Mouse (Mus musculus): ENCODE results near the gene BC030867. TPM values are rescaled to one million over a fixed set of nuclear protein-coding genes. Genes with fewer than 3 reads are reported as not detected.

BC030867 gene
- polyA plus RNA-seq, 1 experiment: 1.9 TPM

GRCm38 (mm10) chr11:102230006-102230741, 18.5 kb upstream of the BC030867 start, which contains the start of gene Hdac5:
Gene Hdac5 (minus strand): TSS chr11:102230166.
- DNase-seq (ENCODE audit: low read depth in 1 of 2, low spot score in 2 of 2): peak; percentile 98 to 99
- WGBS: under 1% methylated on average over 42 of the region's 49 CpGs
- Histone ChIP-seq H3K4me3 (ENCODE audit: extremely low read depth, insufficient read depth, insufficient read length) (peak within 1 kb of the TSS; percentile 69), H3K4me1 (ENCODE audit: control insufficient read depth, insufficient read depth, insufficient read length) (peaks cover 9% of the 10 kb centered on the region; the same call in 1 of the 2 replicates), H3K36me3 (ENCODE audit: control insufficient read depth, insufficient read depth, low read length) (no peaks in the 10 kb centered on the region), H3K27ac (ENCODE audit: insufficient read depth, low read length) (peak within 1 kb of the TSS; percentile 61), H3K27me3 (ENCODE audit: control insufficient read depth, insufficient read depth, low read length) (no peaks in the 10 kb centered on the region)
- peak; percentile 47; the same call in 1 of the 2 replicates for TF ChIP-seq POLR2A (IDR thresholded peaks at IDR 0.05; ENCODE audit: low read depth, low read length)
- TF ChIP-seq CTCF (IDR thresholded peaks at IDR 0.05; ENCODE audit: extremely low read depth, insufficient read depth, insufficient read length, insufficient replicate concordance): no peak

- H3K4me3 ChIP-seq (ENCODE audit: extremely low read depth, insufficient read depth, insufficient read length): no peak overlapping the region
- H3K36me3 ChIP-seq (ENCODE audit: control insufficient read depth, insufficient read depth, low read length): no peaks in the 10 kb centered on the region
- H3K27ac ChIP-seq (ENCODE audit: insufficient read depth, low read length): no peak overlapping the region
- no peaks in the 10 kb centered on the region for H3K4me1 ChIP-seq (ENCODE audit: control insufficient read depth, insufficient read depth, insufficient read length)
- 67% methylated on average over 2 of the region's 2 CpGs for WGBS
- no peak for TF ChIP-seq CTCF (IDR thresholded peaks at IDR 0.05; ENCODE audit: extremely low read depth, insufficient read depth, insufficient read length, insufficient replicate concordance)
- no peak for TF ChIP-seq POLR2A (IDR thresholded peaks at IDR 0.05; ENCODE audit: low read depth, low read length)
- H3K27me3 ChIP-seq (ENCODE audit: control insufficient read depth, insufficient read depth, low read length): no peaks in the 10 kb centered on the region
- DNase-seq (ENCODE audit: low read depth in 1 of 2, low spot score in 2 of 2): no peak
These were observed 12.7 kb upstream of the BC030867 start for GRCm38 (mm10) chr11:102236022-102236421.

- DNase-seq (ENCODE audit: low read depth in 1 of 2, low spot score in 2 of 2): no peak
- H3K4me3 ChIP-seq (ENCODE audit: extremely low read depth, insufficient read depth, insufficient read length): no peak overlapping the region
- H3K27ac ChIP-seq (ENCODE audit: insufficient read depth, low read length): no peak overlapping the region
- no peak for TF ChIP-seq POLR2A (IDR thresholded peaks at IDR 0.05; ENCODE audit: low read depth, low read length)
- no peak for TF ChIP-seq CTCF (IDR thresholded peaks at IDR 0.05; ENCODE audit: extremely low read depth, insufficient read depth, insufficient read length, insufficient replicate concordance)
- H3K4me1 ChIP-seq (ENCODE audit: control insufficient read depth, insufficient read depth, insufficient read length): no peaks in the 10 kb centered on the region
- no peaks in the 10 kb centered on the region for H3K36me3 ChIP-seq (ENCODE audit: control insufficient read depth, insufficient read depth, low read length)
- 88% methylated on average over 6 of the region's 6 CpGs for WGBS
- no peaks in the 10 kb centered on the region for H3K27me3 ChIP-seq (ENCODE audit: control insufficient read depth, insufficient read depth, low read length)
These were observed 8.0 kb upstream of the BC030867 start for GRCm38 (mm10) chr11:102240636-102241035.

GRCm38 (mm10) chr11:102241246-102241645, 7.4 kb upstream of the BC030867 start:
- TF ChIP-seq POLR2A (IDR thresholded peaks at IDR 0.05; ENCODE audit: low read depth, low read length) (no peak), CTCF (IDR thresholded peaks at IDR 0.05; ENCODE audit: extremely low read depth, insufficient read depth, insufficient read length, insufficient replicate concordance) (no peak)
- H3K27ac ChIP-seq (ENCODE audit: insufficient read depth, low read length): no peak overlapping the region
- H3K27me3 ChIP-seq (ENCODE audit: control insufficient read depth, insufficient read depth, low read length): no peaks in the 10 kb centered on the region
- no peaks in the 10 kb centered on the region for H3K4me1 ChIP-seq (ENCODE audit: control insufficient read depth, insufficient read depth, insufficient read length)
- H3K36me3 ChIP-seq (ENCODE audit: control insufficient read depth, insufficient read depth, low read length): no peaks in the 10 kb centered on the region
- whole genome bisulfite sequencing: 87% methylated on average over 5 of the region's 5 CpGs
- no peak for DNase-seq (ENCODE audit: low read depth in 1 of 2, low spot score in 2 of 2)
- no peak overlapping the region for H3K4me3 ChIP-seq (ENCODE audit: extremely low read depth, insufficient read depth, insufficient read length)

- TF ChIP-seq POLR2A (IDR thresholded peaks at IDR 0.05; ENCODE audit: low read depth, low read length): no peak
- 58% methylated on average over 5 of the region's 5 CpGs for WGBS
These were observed 6.8 kb upstream of the BC030867 start for GRCm38 (mm10) chr11:102241874-102242273.

GRCm38 (mm10) chr11:102244926-102245449, 3.7 kb upstream of the BC030867 start:
- 1% methylated on average over 32 of the region's 32 CpGs for WGBS
- no peak for TF ChIP-seq POLR2A (IDR thresholded peaks at IDR 0.05; ENCODE audit: low read depth, low read length)
- no peak for TF ChIP-seq CTCF (IDR thresholded peaks at IDR 0.05; ENCODE audit: extremely low read depth, insufficient read depth, insufficient read length, insufficient replicate concordance)
- H3K36me3 ChIP-seq (ENCODE audit: control insufficient read depth, insufficient read depth, low read length): no peaks in the 10 kb centered on the region
- no peak for DNase-seq (ENCODE audit: low read depth in 1 of 2, low spot score in 2 of 2)
- no peak overlapping the region; the same call in 1 of the 2 replicates for H3K4me3 ChIP-seq (ENCODE audit: extremely low read depth, insufficient read depth, insufficient read length)
- no peaks in the 10 kb centered on the region for H3K27me3 ChIP-seq (ENCODE audit: control insufficient read depth, insufficient read depth, low read length)
- no peak overlapping the region for H3K27ac ChIP-seq (ENCODE audit: insufficient read depth, low read length)
- peaks cover 4% of the 10 kb centered on the region; the same call in 1 of the 2 replicates for H3K4me1 ChIP-seq (ENCODE audit: control insufficient read depth, insufficient read depth, insufficient read length)

More at GRCm38 (mm10) chr11:102241874-102242273, 6.8 kb upstream of the BC030867 start:
- no peaks in the 10 kb centered on the region for H3K36me3 ChIP-seq (ENCODE audit: control insufficient read depth, insufficient read depth, low read length)
- H3K4me1 ChIP-seq (ENCODE audit: control insufficient read depth, insufficient read depth, insufficient read length): no peaks in the 10 kb centered on the region
- no peak overlapping the region for H3K27ac ChIP-seq (ENCODE audit: insufficient read depth, low read length)
- H3K27me3 ChIP-seq (ENCODE audit: control insufficient read depth, insufficient read depth, low read length): no peaks in the 10 kb centered on the region
- H3K4me3 ChIP-seq (ENCODE audit: extremely low read depth, insufficient read depth, insufficient read length): no peak overlapping the region
- no peak for DNase-seq (ENCODE audit: low read depth in 1 of 2, low spot score in 2 of 2)
